Mouse (Mus musculus) lung, postnatal 0 days (tissue): Measurements from ENCODE around the gene C1s2.

ENCODE experiments used
- CTCF ChIP-seq: IDR thresholded peaks from 2 replicates; pipeline ENCODE4 v1.5.1; 2016; ENCODE audit warnings: antibody characterized with exemption, mild to moderate bottlenecking
- EP300 ChIP-seq: IDR thresholded peaks from 2 replicates; pipeline ENCODE4 v1.6.1; 2016; ENCODE audit warnings: antibody characterized with exemption, mild to moderate bottlenecking, control low read depth

GRCm38 (mm10) chr6:124669234-124669859 lies 33.5 kb upstream of the C1s2 start:
- TF ChIP-seq CTCF = no peak
- TF ChIP-seq EP300 = no peak
